Mouse (Mus musculus) lung, embryonic 16.5 days (tissue): ENCODE results near the gene Ctsa. TPM values are rescaled to one million over a fixed set of nuclear protein-coding genes. Genes with fewer than 3 reads are reported as not detected.
"Not testable (repeated sequence)": the region's sequence is repeated elsewhere in the genome, so short reads cannot be mapped to it uniquely, and the experiment has no call there.

ENCODE experiments used
- ATAC-seq: fragments of 200-750 bp; cut with Nextera tagmentation; 2 replicates; pipeline ENCODE4 v1.8.0; 2017; ENCODE audit warnings: low read depth, mild to moderate bottlenecking, moderate library complexity
- H3K27ac ChIP-seq: fragments of 300-500 bp; sonication (generic); 2 replicates; pipeline ENCODE4 v1.5.1; 2014; ENCODE audit warnings: mild to moderate bottlenecking, control low read depth, low read length
- H3K27me3 ChIP-seq: fragments of 300-500 bp; sonication (generic); 2 replicates; pipeline ENCODE4 v1.6.1; 2014; ENCODE audit warnings: low read depth, low read length, mixed read lengths; ENCODE audit not compliant: control insufficient read depth, insufficient read depth
- H3K36me3 ChIP-seq: fragments of 300-500 bp; sonication (generic); 2 replicates; pipeline ENCODE4 v1.6.1; 2014; ENCODE audit warnings: low read length; ENCODE audit not compliant: control insufficient read depth, insufficient read depth
- H3K4me1 ChIP-seq: fragments of 300-500 bp; sonication (generic); replicated peaks from 2 replicates; pipeline ENCODE4 v1.6.1; 2014; ENCODE audit warnings: low read length, mixed read lengths; ENCODE audit not compliant: control insufficient read depth, insufficient read depth
- H3K4me2 ChIP-seq: fragments of 300-500 bp; sonication (generic); 2 replicates; pipeline ENCODE4 v1.6.1; 2014; ENCODE audit warnings: low read depth, low read length, control low read depth
- H3K4me3 ChIP-seq: fragments of 300-500 bp; sonication (generic); 2 replicates; pipeline ENCODE4 v1.5.1; 2014; ENCODE audit warnings: mild to moderate bottlenecking, low read length, control low read depth
- H3K9ac ChIP-seq: fragments of 300-500 bp; sonication (generic); 2 replicates; pipeline ENCODE4 v1.6.1; 2014; ENCODE audit warnings: low read length, control low read depth
- H3K9me3 ChIP-seq: fragments of 300-500 bp; sonication (generic); 2 replicates; pipeline ENCODE4 v1.6.1; 2016; ENCODE audit warnings: low read length; ENCODE audit not compliant: control insufficient read depth
- WGBS: fragments of 180-500 bp; shearing (Covaris S2); extraction: QIAGEN DNeasy Blood & Tissue Kit; methylation state at CpG from one replicate; pipeline ENCODE4 v1.1.7; 2014; 5-methylcytosine and 5-hydroxymethylcytosine counted together
- polyA plus RNA-seq: library from polyadenylated mRNA; unstranded; fragments of >200 nt; fragmentation: Nextera tagmentation; extraction: Ambion mirVana; gene quantifications from 2 replicates; pipeline ENCODE4 v1.2.1, GENCODE M21; 2015

Gene Ctsa
- polyA plus RNA-seq, 1 experiment from 2014 or later: 156 TPM

DNA sequence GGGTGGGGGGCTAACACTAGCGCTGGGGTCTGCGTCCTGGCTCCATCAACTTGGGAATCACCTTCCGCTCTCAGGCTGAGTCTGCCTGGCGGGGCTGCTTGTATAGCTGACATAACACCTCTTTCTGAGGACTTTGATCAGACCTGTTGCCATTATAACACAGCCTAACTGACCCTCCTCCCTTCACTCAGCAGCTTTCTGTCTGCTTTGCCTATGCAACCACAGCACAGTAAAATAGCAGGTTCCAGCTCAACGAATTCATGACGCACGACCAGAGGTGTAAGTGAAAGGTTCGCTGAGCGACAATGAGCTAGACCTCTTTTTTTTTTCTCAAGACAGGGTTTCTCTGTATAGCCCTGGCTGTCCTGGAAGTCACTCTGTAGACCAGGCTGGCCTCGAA, 1.6 kb upstream of the Ctsa start:
- Histone ChIP-seq H3K27me3 (no peaks in the 10 kb centered on the region), H3K4me3 (no peak overlapping the region), H3K4me2 (no peak overlapping the region), H3K9me3 (no peaks in the 10 kb centered on the region), H3K36me3 (peaks cover 3% of the 10 kb centered on the region), H3K9ac (no peak overlapping the region), H3K4me1 (peaks cover 18% of the 10 kb centered on the region), H3K27ac (no peak overlapping the region)
- no peak for ATAC-seq
- WGBS: 81% methylated on average over 10 of the region's 10 CpGs

DNA sequence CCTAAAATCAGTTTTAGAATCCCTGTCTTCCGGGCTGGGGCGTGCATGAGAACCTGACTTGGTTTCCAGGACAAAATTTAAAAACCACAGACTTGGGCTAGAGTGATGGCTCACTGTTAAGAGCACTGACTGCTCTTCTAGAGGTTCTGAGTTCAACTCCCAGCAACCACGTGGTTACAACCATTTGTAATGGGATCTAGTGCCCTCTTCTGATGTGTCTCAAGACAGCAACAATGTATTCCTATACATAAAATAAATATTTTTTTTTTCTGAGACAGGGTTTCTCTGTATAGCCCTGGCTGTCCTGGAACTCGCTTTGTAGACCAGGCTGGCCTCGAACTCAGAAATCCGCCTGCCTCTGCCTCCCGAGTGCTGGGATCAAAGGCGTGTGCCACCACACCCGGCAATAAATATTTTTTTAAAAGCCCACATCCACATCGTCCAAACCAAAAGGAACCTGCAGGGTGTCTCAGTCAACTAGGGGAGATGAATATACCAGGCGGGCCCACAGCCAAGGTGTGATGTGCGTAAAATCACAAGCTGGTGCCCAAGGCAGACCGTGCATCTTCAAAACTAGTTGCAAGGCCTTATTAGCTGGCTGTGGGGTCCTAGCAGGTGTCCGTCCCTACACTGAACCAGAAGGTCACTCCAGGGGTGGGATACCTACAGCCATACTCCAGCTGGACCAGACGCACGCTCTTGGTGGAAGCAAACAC, 483 bp upstream of the Ctsa start:
- WGBS: 55% methylated on average over 16 of the region's 16 CpGs
- H3K27me3 ChIP-seq: no peaks in the 10 kb centered on the region
- peak overlapping the region; percentile 100 for H3K4me2 ChIP-seq
- H3K9me3 ChIP-seq: no peaks in the 10 kb centered on the region
- peak overlapping the region; percentile 92 for H3K27ac ChIP-seq
- H3K9ac ChIP-seq: peak overlapping the region; percentile 85
- H3K4me3 ChIP-seq: peak overlapping the region; percentile 81
- H3K4me1 ChIP-seq: peaks cover 18% of the 10 kb centered on the region
- H3K36me3 ChIP-seq: peaks cover 6% of the 10 kb centered on the region
- no peak for ATAC-seq

- Histone ChIP-seq H3K27me3 (no peaks in the 10 kb centered on the region), H3K4me3 (peak within 1 kb of the TSS; percentile 81), H3K4me2 (peak within 1 kb of the TSS; percentile 100), H3K36me3 (peaks cover 8% of the 10 kb centered on the region), H3K4me1 (peaks cover 18% of the 10 kb centered on the region), H3K27ac (peak within 1 kb of the TSS; percentile 92), H3K9me3 (no peaks in the 10 kb centered on the region), H3K9ac (peak within 1 kb of the TSS; percentile 85)
- ATAC-seq: peak; percentile 79
- WGBS: under 1% methylated on average over 31 of the region's 31 CpGs
These were observed 764 bp downstream of the Ctsa start, which contains the start of gene Neurl2 for GRCm38 (mm10) chr2:164833314-164833959. Neurl2 (minus strand) TSS chr2:164833456.

DNA sequence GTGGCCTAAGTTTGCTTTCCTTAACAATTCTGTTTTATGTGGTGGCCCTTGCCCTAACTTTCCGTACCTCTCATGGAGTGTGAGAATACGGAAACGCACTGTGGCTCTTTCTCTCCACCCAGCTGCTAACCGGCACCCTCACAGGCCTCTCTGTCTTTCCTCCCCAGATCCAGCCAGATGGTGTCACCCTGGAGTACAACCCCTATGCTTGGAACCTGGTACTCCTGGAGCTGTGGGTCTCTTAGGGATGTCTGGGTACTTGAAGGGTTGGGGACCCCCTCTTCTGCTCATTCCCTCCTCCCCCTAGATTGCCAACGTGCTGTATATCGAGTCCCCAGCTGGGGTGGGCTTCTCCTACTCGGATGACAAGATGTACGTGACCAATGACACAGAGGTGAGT, 1.9 kb downstream of the Ctsa start:
- Histone ChIP-seq H3K4me3 (peak overlapping the region; percentile 81), H3K27me3 (no peaks in the 10 kb centered on the region), H3K9ac (peak overlapping the region; percentile 85), H3K27ac (no peak overlapping the region), H3K4me1 (peaks cover 18% of the 10 kb centered on the region), H3K36me3 (peaks cover 15% of the 10 kb centered on the region), H3K4me2 (peak overlapping the region; percentile 100), H3K9me3 (no peaks in the 10 kb centered on the region)
- 39% methylated on average over 8 of the region's 8 CpGs for WGBS
- no peak for ATAC-seq

DNA sequence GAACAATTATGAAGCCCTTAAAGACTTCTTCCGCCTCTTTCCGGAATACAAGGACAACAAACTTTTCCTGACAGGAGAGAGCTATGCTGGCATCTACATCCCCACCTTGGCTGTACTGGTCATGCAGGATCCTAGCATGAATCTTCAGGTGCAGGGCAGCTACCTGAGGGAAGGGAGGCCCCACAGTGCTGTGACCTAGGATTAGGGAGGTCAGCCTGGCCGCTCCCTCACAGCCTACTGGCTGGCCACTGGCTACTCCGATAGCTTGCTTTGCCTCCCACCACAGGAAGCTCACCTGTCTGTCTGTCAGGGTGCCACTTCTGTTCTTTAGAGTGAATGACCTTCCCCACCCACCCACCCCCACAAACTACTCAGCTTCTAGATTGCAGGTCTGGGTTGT, 2.5 kb downstream of the Ctsa start:
- WGBS: 92% methylated on average over 4 of the region's 4 CpGs
- no peak overlapping the region for H3K4me3 ChIP-seq
- no peak overlapping the region for H3K9ac ChIP-seq

GRCm38 (mm10) chr2:164845782-164846181, 13.1 kb downstream of the Ctsa start:
- Histone ChIP-seq H3K4me1 (no peaks in the 10 kb centered on the region), H3K4me3 (no peak overlapping the region), H3K36me3 (peaks cover 10% of the 10 kb centered on the region), H3K9me3 (0 out of 2 replicates have a peak, but pooled peaks cover 2% of the 10 kb centered on the region), H3K27ac (no peak overlapping the region), H3K27me3 (no peaks in the 10 kb centered on the region), H3K4me2 (no peak overlapping the region), H3K9ac (no peak overlapping the region)
- WGBS: 51% methylated on average over 3 of the region's 3 CpGs
- ATAC-seq: no peak

More for the DNA sequence above, 2.5 kb downstream of the Ctsa start:
- H3K9me3 ChIP-seq: no peaks in the 10 kb centered on the region
- H3K36me3 ChIP-seq: peaks cover 21% of the 10 kb centered on the region
- peak overlapping the region; percentile 100; the same call in 1 of the 2 replicates for H3K4me2 ChIP-seq
- no peak overlapping the region for H3K27ac ChIP-seq
- peaks cover 18% of the 10 kb centered on the region for H3K4me1 ChIP-seq
- H3K27me3 ChIP-seq: no peaks in the 10 kb centered on the region
- no peak for ATAC-seq

DNA sequence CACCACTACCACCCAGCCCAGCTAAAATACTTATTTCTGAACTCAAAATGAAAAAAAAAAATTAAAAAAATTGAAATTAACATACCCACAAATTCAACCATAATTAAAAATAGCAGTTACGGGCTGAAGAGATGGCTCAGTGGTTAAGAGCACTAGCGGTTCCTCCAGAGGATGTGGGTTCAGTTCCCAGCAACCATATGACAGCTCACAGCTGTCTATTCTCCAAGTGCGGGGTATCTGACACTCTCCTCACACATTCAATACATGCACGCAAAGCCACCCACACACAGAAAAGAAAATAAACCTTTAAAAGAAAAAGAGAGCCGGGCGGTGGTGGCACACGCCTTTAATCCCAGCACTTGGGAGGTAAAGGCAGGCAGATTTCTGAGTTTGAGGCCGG, 17.4 kb downstream of the Ctsa start:
- H3K4me1 ChIP-seq: peaks cover 5% of the 10 kb centered on the region
- peaks cover 17% of the 10 kb centered on the region for H3K36me3 ChIP-seq
- H3K9ac ChIP-seq: no peak overlapping the region
- H3K4me3 ChIP-seq: no peak overlapping the region
- H3K9me3 ChIP-seq: 0 out of 2 replicates have a peak, but pooled peaks cover 2% of the 10 kb centered on the region
- no peak for ATAC-seq
- H3K4me2 ChIP-seq: no peak overlapping the region
- 56% methylated on average over 8 of the region's 8 CpGs for whole genome bisulfite sequencing
- no peaks in the 10 kb centered on the region for H3K27me3 ChIP-seq
- H3K27ac ChIP-seq: no peak overlapping the region

DNA sequence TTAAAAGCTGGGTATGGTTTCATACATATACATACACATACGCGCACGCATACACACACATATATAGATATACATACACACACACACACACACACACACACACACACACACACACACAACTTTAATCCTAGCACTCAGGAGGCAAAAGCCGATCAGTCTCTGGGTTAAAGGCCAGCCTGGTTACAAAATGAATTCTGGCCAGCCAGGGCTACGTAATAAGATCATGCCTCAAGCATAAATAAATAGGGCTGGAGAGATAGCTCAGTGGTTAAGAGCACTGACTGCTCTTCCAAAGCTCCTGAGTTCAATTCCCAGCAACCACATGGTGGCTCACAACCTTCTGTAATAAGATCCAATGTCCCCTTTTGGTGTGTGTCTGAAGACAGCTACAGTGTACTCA, 22.9 kb downstream of the Ctsa start:
- H3K4me1 ChIP-seq: peaks cover 30% of the 10 kb centered on the region
- not testable (repeated sequence) for H3K27ac ChIP-seq, ATAC-seq, H3K27me3 ChIP-seq, H3K9me3 ChIP-seq, H3K36me3 ChIP-seq, H3K9ac ChIP-seq
- peak overlapping the region; percentile 64; the same call in 1 of the 2 replicates for H3K4me3 ChIP-seq
- peak overlapping the region; percentile 72; the same call in 1 of the 2 replicates for H3K4me2 ChIP-seq
- WGBS: 74% methylated on average over 5 of the region's 5 CpGs

GRCm38 (mm10) chr2:164856309-164857100, 23.8 kb downstream of the Ctsa start:
- Histone ChIP-seq H3K9ac (peak overlapping the region; percentile 70), H3K4me3 (peak overlapping the region; percentile 64), H3K27ac (peak overlapping the region; percentile 28; the same call in 1 of the 2 replicates), H3K4me1 (peaks cover 39% of the 10 kb centered on the region), H3K9me3 (no peaks in the 10 kb centered on the region), H3K36me3 (peaks cover 4% of the 10 kb centered on the region; the same call in 1 of the 2 replicates), H3K4me2 (peak overlapping the region; percentile 72), H3K27me3 (no peaks in the 10 kb centered on the region)
- ATAC-seq: peak; percentile 8; the same call in 1 of the 2 replicates
- under 1% methylated on average over 42 of the region's 42 CpGs for WGBS
